Mouse (Mus musculus) CH12.LX (cell line): ENCODE results near the gene 4930572O03Rik. TPM values are rescaled to one million over a fixed set of nuclear protein-coding genes. Genes with fewer than 3 reads are reported as not detected.
"Not testable (repeated sequence)": the region's sequence is repeated elsewhere in the genome, so short reads cannot be mapped to it uniquely, and the experiment has no call there.

Experiments
- DNase-seq: peaks from one replicate; pipeline ENCODE4 v3.0.0-alpha.2; 2013; ENCODE audit errors: extremely low read depth
- H3K27ac ChIP-seq: 2 replicates; pipeline ENCODE4 v1.5.1; 2012; ENCODE audit warnings: low read depth, mild to moderate bottlenecking, control low read depth, moderate library complexity; ENCODE audit not compliant: insufficient read depth
- H3K27me3 ChIP-seq: replicated peaks from 2 replicates; pipeline ENCODE3; 2012; ENCODE audit warnings: inconsistent platforms
- H3K36me3 ChIP-seq, 2 experiments: replicated peaks in 1 of 2; 2 replicates each; pipeline versions ENCODE3 to v1.6.1; 2012; ENCODE audit warnings: inconsistent platforms in 1 of 2, low read length in 1 of 2, mild to moderate bottlenecking in 1 of 2, mixed read lengths in 1 of 2, moderate library complexity in 1 of 2; ENCODE audit not compliant: control insufficient read depth in 1 of 2, insufficient read depth in 1 of 2
- H3K4me1 ChIP-seq, 2 experiments: 2 replicates each; pipeline ENCODE4 v1.6.1; 2012; ENCODE audit warnings: inconsistent platforms in 1 of 2, moderate library complexity in 1 of 2; ENCODE audit not compliant: insufficient read depth in 2 of 2, control insufficient read depth in 1 of 2
- H3K4me2 ChIP-seq: 2 replicates; pipeline ENCODE4 v1.6.1; 2012; ENCODE audit warnings: low read depth, mild to moderate bottlenecking, control low read depth; ENCODE audit not compliant: poor library complexity, insufficient read depth, severe bottlenecking
- H3K4me3 ChIP-seq, 3 experiments: fragments of 150-350 bp in 1 of 3; sonication (generic) in 1 of 3; replicated peaks in 1 of 3; 2 replicates each; pipeline versions ENCODE3 to v1.5.1; 2011 to 2012; ENCODE audit warnings: low read depth in 2 of 3, low read length in 2 of 3, mild to moderate bottlenecking in 2 of 3, moderate library complexity in 2 of 3, control low read depth in 1 of 3, improper control_type of control experiment in 1 of 3, inconsistent platforms in 1 of 3, mixed read lengths in 1 of 3; ENCODE audit not compliant: poor library complexity in 1 of 3
- H3K79me2 ChIP-seq: replicated peaks from 2 replicates; pipeline ENCODE4 v1.6.1; 2012; ENCODE audit warnings: mild to moderate bottlenecking, moderate library complexity; ENCODE audit not compliant: control insufficient read depth, poor library complexity, insufficient read depth, severe bottlenecking; ENCODE audit errors: extremely low read depth
- H3K9ac ChIP-seq: 2 replicates; pipeline ENCODE4 v1.6.1; 2012; ENCODE audit warnings: low read depth, mild to moderate bottlenecking, control low read depth, moderate library complexity; ENCODE audit not compliant: insufficient read depth
- H3K9me3 ChIP-seq: replicated peaks from 2 replicates; pipeline ENCODE3; 2012; ENCODE audit warnings: low read length, inconsistent platforms, mixed read lengths
- dilution Hi-C: fragments of 300-500 bp; cut with MboI; formaldehyde crosslinking; loops from 2 replicates; pipeline ENCODE4 v1.14.3; 2020; ENCODE audit warnings: low sequenced_read_pairs; ENCODE audit not compliant: extremely low pct_unique_long_range_greater_than_20kb, extremely low pct_ligation_motif_present
- in situ Hi-C: fragments of 300-500 bp; cut with MboI; formaldehyde crosslinking; loops from 3 replicates; pipeline ENCODE4 v1.14.3; 2019; ENCODE audit warnings: low sequenced_read_pairs, low pct_ligation_motif_present, low pct_unique_long_range_greater_than_20kb, mixed read lengths
- polyA plus RNA-seq: library from polyadenylated mRNA; unstranded; fragments of >175 nt; gene quantifications from 2 replicates; pipeline ENCODE4 v1.2.1, GENCODE M21; 2012; ENCODE audit warnings: low read depth; ENCODE audit not compliant: insufficient read length
- total RNA-seq, 2 experiments: library from RNA; depleted of rRNA; stranded (reverse); fragments of 300-350 nt in 1 of 2; fragments of >200 nt in 1 of 2; gene quantifications; 2 replicates each; pipeline ENCODE4 v1.2.3; 2012 to 2014

4930572O03Rik gene
- total and polyA plus RNA-seq, 3 experiments, result not detected

GRCm38 (mm10) chr5:15603008-15603407 lies 53.9 kb downstream of the 4930572O03Rik start:
- H3K9me3 ChIP-seq, H3K27ac ChIP-seq, in situ Hi-C loops, H3K9ac ChIP-seq, H3K4me1 ChIP-seq, H3K79me2 ChIP-seq, H3K4me3 ChIP-seq, H3K4me2 ChIP-seq, dilution Hi-C loops, DNase-seq, H3K36me3 ChIP-seq, H3K27me3 ChIP-seq: not testable (repeated sequence)

DNA sequence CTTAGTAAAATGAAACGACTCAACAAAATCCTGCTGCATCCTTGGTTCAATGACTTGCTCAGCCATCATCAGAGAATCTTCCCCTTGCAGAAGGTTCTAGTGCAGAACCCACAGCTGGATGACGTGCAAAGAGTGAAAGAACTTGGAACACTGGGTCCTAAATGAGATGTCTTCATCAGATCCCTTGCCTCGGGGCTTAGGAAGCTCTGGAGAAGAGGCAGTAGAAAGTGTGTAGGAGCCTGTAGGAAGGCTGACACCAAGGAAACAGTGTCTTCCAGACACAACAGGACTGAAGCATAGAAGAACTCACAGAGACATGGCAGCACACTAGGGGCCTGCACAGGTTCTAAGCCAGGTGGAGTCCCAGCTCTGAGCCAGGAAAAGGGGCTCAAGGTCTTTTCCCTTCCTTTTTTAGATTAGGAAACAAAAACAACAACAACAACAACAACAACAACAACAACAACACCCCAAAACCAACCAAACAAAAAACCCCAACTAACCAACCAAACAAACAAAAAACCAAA lies 54.4 kb downstream of the 4930572O03Rik start:
- H3K79me2 ChIP-seq, in situ Hi-C loops, H3K27me3 ChIP-seq, DNase-seq, H3K9me3 ChIP-seq, H3K27ac ChIP-seq, dilution Hi-C loops, H3K9ac ChIP-seq, H3K4me3 ChIP-seq, H3K4me2 ChIP-seq, H3K4me1 ChIP-seq, H3K36me3 ChIP-seq: not testable (repeated sequence)

Other genes starting within 250 kb of the 4930572O03Rik start
- not detected in 2 replicates for gene Gm21149, start 180.5 kb downstream of the 4930572O03Rik start, total RNA-seq (2012; rRNA removed)
- gene Gm21149, start 180.5 kb downstream of the 4930572O03Rik start, total RNA-seq (2014; rRNA removed), result not detected in 2 replicates
- gene Gm21149, start 180.5 kb downstream of the 4930572O03Rik start, polyA plus RNA-seq, result not detected in 2 replicates
- not detected in 2 replicates for gene Gm21190, start 127.8 kb downstream of the 4930572O03Rik start, total RNA-seq (2012; rRNA removed)
- not detected in 2 replicates for gene Gm21190, start 127.8 kb downstream of the 4930572O03Rik start, total RNA-seq (2014; rRNA removed)
- gene Gm21190, start 127.8 kb downstream of the 4930572O03Rik start, polyA plus RNA-seq, result not detected in 2 replicates
- gene Gm21083, start 79.7 kb downstream of the 4930572O03Rik start, total RNA-seq (2012; rRNA removed), result not detected in 2 replicates
- not detected in 2 replicates for gene Gm21083, start 79.7 kb downstream of the 4930572O03Rik start, total RNA-seq (2014; rRNA removed)
- not detected in 2 replicates for gene Gm21083, start 79.7 kb downstream of the 4930572O03Rik start, polyA plus RNA-seq
- not detected in 2 replicates for gene Speer4d, start 38.0 kb downstream of the 4930572O03Rik start, total RNA-seq (2012; rRNA removed)
- not detected in 2 replicates for gene Speer4d, start 38.0 kb downstream of the 4930572O03Rik start, total RNA-seq (2014; rRNA removed)
- not detected in 2 replicates for gene Speer4d, start 38.0 kb downstream of the 4930572O03Rik start, polyA plus RNA-seq
- gene Speer4c, start 57.2 kb upstream of the 4930572O03Rik start, total RNA-seq (2012; rRNA removed), result not detected in 2 replicates
- not detected in 2 replicates for gene Speer4c, start 57.2 kb upstream of the 4930572O03Rik start, total RNA-seq (2014; rRNA removed)
- not detected in 2 replicates for gene Speer4c, start 57.2 kb upstream of the 4930572O03Rik start, polyA plus RNA-seq